Mouse (Mus musculus): Measurements from ENCODE around the gene Emid1. TPM values are rescaled to one million over a fixed set of nuclear protein-coding genes. Genes with fewer than 3 reads are reported as not detected.
A peak's percentile ranks its signal among the peaks of the same experiment; 100 is the strongest.

Gene Emid1
- total and polyA plus RNA-seq, 3 experiments = not detected

DNA sequence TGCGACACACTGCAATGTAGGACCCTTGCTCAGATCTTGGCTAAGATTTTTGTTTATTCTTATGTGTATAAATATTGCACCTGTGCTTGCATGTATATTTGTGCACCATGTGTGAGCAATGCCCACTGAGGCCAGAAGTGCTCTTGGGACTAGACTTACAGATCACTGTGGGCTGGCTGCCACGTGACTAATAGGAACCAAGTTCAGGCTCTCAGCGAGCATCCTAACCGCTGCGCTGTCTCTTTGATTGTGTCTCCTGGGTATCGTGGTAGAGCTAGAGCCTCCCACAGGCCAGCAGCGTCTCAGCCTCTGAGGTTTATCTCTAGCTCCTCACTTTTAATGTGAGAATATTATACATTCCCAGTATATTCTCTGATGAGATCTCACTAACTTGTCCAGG, 38.4 kb downstream of the Emid1 start:
- Histone ChIP-seq H3K4me2 (ENCODE audit: insufficient read depth, low read depth, poor library complexity, severe bottlenecking) (no peak overlapping the region), H3K9ac (ENCODE audit: insufficient read depth, low read depth) (no peak overlapping the region), H3K27me3 (replicated peaks) (peaks cover 50% of the 10 kb centered on the region), H3K79me2 (replicated peaks; ENCODE audit: control insufficient read depth, extremely low read depth, insufficient read depth, poor library complexity, severe bottlenecking) (no peaks in the 10 kb centered on the region), H3K36me3 (replicated peaks in 1 of 2; ENCODE audit: control insufficient read depth in 1 of 2, insufficient read depth in 1 of 2, low read length in 1 of 2) (no peaks in the 10 kb centered on the region), H3K9me3 (replicated peaks; ENCODE audit: low read length) (no peaks in the 10 kb centered on the region), H3K27ac (ENCODE audit: insufficient read depth, low read depth) (no peak overlapping the region), H3K4me3 (replicated peaks in 1 of 3; ENCODE audit: low read depth in 2 of 3, low read length in 2 of 3, poor library complexity in 1 of 3) (no peak overlapping the region), H3K4me1 (ENCODE audit: control insufficient read depth in 1 of 2, insufficient read depth in 2 of 2) (peaks cover 4 to 26% of the 10 kb centered on the region in 2 experiments)
- DNase-seq (ENCODE audit: extremely low read depth) = peak; percentile 86
- in situ Hi-C loops (cut with MboI; ENCODE audit: low pct_ligation_motif_present, low pct_unique_long_range_greater_than_20kb, low sequenced_read_pairs) (loop anchor here (10.0 kb wide), 1 partner anchor 351 kb away; no protein-coding TSS in a partner anchor), dilution Hi-C loops (cut with MboI; ENCODE audit: extremely low pct_ligation_motif_present, extremely low pct_unique_long_range_greater_than_20kb, low sequenced_read_pairs) (no loop called here)
- 0 out of 4 replicates have a peak, but pooled peaks of 1 of the 2 experiments have one; percentile 15 for TF ChIP-seq CTCF (conservative IDR thresholded peaks at IDR 0.05 in 1 of 2, IDR thresholded peaks at IDR 0.05 in 1 of 2; ENCODE audit: low read depth in 2 of 2, low read length in 2 of 2)
- no peak for TF ChIP-seq GABPA (IDR thresholded peaks at IDR 0.05; ENCODE audit: insufficient replicate concordance, low read depth, low read length)
- peak; percentile 70 for TF ChIP-seq MAX (IDR thresholded peaks at IDR 0.05; ENCODE audit: low read length)
- TF ChIP-seq BHLHE40 (IDR thresholded peaks at IDR 0.05; ENCODE audit: low read depth, low read length) = peak; percentile 92
- no peak for TF ChIP-seq TCF12 (IDR thresholded peaks at IDR 0.05; ENCODE audit: low read depth, low read length)
- TF ChIP-seq EP300 (IDR thresholded peaks at IDR 0.05; ENCODE audit: low read length) = 0 out of 2 replicates have a peak, but pooled peaks have one; percentile 47
- TF ChIP-seq USF2 (conservative IDR thresholded peaks at IDR 0.05; ENCODE audit: low read depth, low read length) = peak; percentile 69
- peak; percentile 55; the same call in 1 of the 2 replicates for TF ChIP-seq MAFK (IDR thresholded peaks at IDR 0.05; ENCODE audit: insufficient replicate concordance, low read length)
- TF ChIP-seq USF1 (IDR thresholded peaks at IDR 0.05; ENCODE audit: low read depth, low read length) = peak; percentile 74
- TF ChIP-seq IRF4 (IDR thresholded peaks at IDR 0.05; ENCODE audit: low read depth, low read length) = peak; percentile 27; the same call in 1 of the 2 replicates
- no peak for TF ChIP-seq E2F4 (IDR thresholded peaks at IDR 0.05; ENCODE audit: insufficient replicate concordance, low read depth, low read length)
- no peak; the same call in 1 of the 2 replicates for TF ChIP-seq MYC (IDR thresholded peaks at IDR 0.05; ENCODE audit: low read depth, low read length)
- no peak for TF ChIP-seq NELFE (IDR thresholded peaks at IDR 0.05; ENCODE audit: low read depth, low read length)
- no peak for TF ChIP-seq SIN3A (IDR thresholded peaks at IDR 0.05; ENCODE audit: low read length)

GRCm38 (mm10) chr11:5109441-5109840, 42.6 kb downstream of the Emid1 start:
- peaks cover 27% of the 10 kb centered on the region for H3K27me3 ChIP-seq (replicated peaks)
- no peak overlapping the region for H3K4me2 ChIP-seq (ENCODE audit: insufficient read depth, low read depth, poor library complexity, severe bottlenecking)
- in situ Hi-C loops (cut with MboI; ENCODE audit: low pct_ligation_motif_present, low pct_unique_long_range_greater_than_20kb, low sequenced_read_pairs) = no loop called here
- no peak for DNase-seq (ENCODE audit: extremely low read depth)
- dilution Hi-C loops (cut with MboI; ENCODE audit: extremely low pct_ligation_motif_present, extremely low pct_unique_long_range_greater_than_20kb, low sequenced_read_pairs) = no loop called here
- H3K79me2 ChIP-seq (replicated peaks; ENCODE audit: control insufficient read depth, extremely low read depth, insufficient read depth, poor library complexity, severe bottlenecking) = no peaks in the 10 kb centered on the region
- H3K4me3 ChIP-seq (replicated peaks in 1 of 3; ENCODE audit: low read depth in 2 of 3, low read length in 2 of 3, poor library complexity in 1 of 3) = no peak overlapping the region
- H3K4me1 ChIP-seq (ENCODE audit: control insufficient read depth in 1 of 2, insufficient read depth in 2 of 2) = peaks cover 4 to 21% of the 10 kb centered on the region in 2 experiments
- H3K36me3 ChIP-seq (replicated peaks in 1 of 2; ENCODE audit: control insufficient read depth in 1 of 2, insufficient read depth in 1 of 2, low read length in 1 of 2) = peaks cover 5 to 17% of the 10 kb centered on the region in 2 experiments
- no peak overlapping the region for H3K27ac ChIP-seq (ENCODE audit: insufficient read depth, low read depth)
- TF ChIP-seq CHD1 (IDR thresholded peaks at IDR 0.05; ENCODE audit: low read depth, low read length) (no peak), GABPA (IDR thresholded peaks at IDR 0.05; ENCODE audit: insufficient replicate concordance, low read depth, low read length) (no peak), ZC3H11A (IDR thresholded peaks at IDR 0.05; ENCODE audit: low read depth, low read length) (no peak), JUND (conservative IDR thresholded peaks at IDR 0.05; ENCODE audit: low read depth, low read length) (no peak), SIN3A (IDR thresholded peaks at IDR 0.05; ENCODE audit: low read length) (no peak), KAT2A (IDR thresholded peaks at IDR 0.05; ENCODE audit: insufficient replicate concordance, low read length) (no peak), MYC (IDR thresholded peaks at IDR 0.05; ENCODE audit: low read depth, low read length) (no peak), TCF12 (IDR thresholded peaks at IDR 0.05; ENCODE audit: low read depth, low read length) (no peak), UBTF (IDR thresholded peaks at IDR 0.05; ENCODE audit: low read depth, low read length) (no peak)
- H3K9ac ChIP-seq (ENCODE audit: insufficient read depth, low read depth) = no peak overlapping the region
- no peaks in the 10 kb centered on the region for H3K9me3 ChIP-seq (replicated peaks; ENCODE audit: low read length)
